ENCODE assay signal across 16 mouse cellular contexts in genomic region chr8:91709768-91710167, GRCm38 (mm10).
A peak's percentile ranks its signal among the peaks of the same experiment; 100 is the strongest.
DNase-seq lines count a peak whose midpoint lies in the region; ATAC-seq and TF ChIP-seq lines count a peak whose summit lies in the region.
"Had no signal": no experiment of that assay in that cellular context is flagged by ENCODE, and none has a peak within 500 bp of the region (broad histone marks: within the 10 kb centered on the region; RNA-seq: fewer than 3 reads in every experiment).

No protein-coding gene starts in this region.

- DNase-seq in hindbrain, embryonic 11.5 days (ENCODE audit: low spot score), result no peak
- no peak for DNase-seq in liver, embryonic 13.5 days
- no peak for DNase-seq in liver
- DNase-seq in brain, embryonic 14.5 days (ENCODE audit: low read depth), result peak; percentile 81
- DNase-seq in hindbrain, postnatal 0 days (ENCODE audit: low spot score), result peak; percentile 28
- no peak for DNase-seq in spleen, adult 12 weeks (ENCODE audit: low spot score)
- DNase-seq: adrenal gland, adult 2 months; cerebellum, adult 18-20 months; gastrocnemius, postnatal 25 days; heart, postnatal 10 days; layer of hippocampus, postnatal 36 days; right cerebral cortex, postnatal 14 days had no signal

- H3K9me3 ChIP-seq in hindbrain, embryonic 13.5 days, result no peaks in the 10 kb centered on the region
- H3K9me3 ChIP-seq in hindbrain, embryonic 11.5 days (ENCODE audit: control insufficient read depth, low read length), result no peaks in the 10 kb centered on the region
- H3K9me3 ChIP-seq in liver, embryonic 13.5 days (replicated peaks), result no peaks in the 10 kb centered on the region
- no peaks in the 10 kb centered on the region for H3K9me3 ChIP-seq in hindbrain, postnatal 0 days (ENCODE audit: low read length)
- H3K9me3 ChIP-seq: intestine, embryonic 15.5 days had no signal

- no peak overlapping the region for H3K4me2 ChIP-seq in hindbrain, embryonic 13.5 days
- H3K4me2 ChIP-seq in hindbrain, embryonic 11.5 days (replicated peaks; ENCODE audit: low read depth, low read length), result no peak overlapping the region
- H3K4me2 ChIP-seq in liver, embryonic 13.5 days, result peak overlapping the region; percentile 28; the same call in 1 of the 2 replicates
- no peak overlapping the region for H3K4me2 ChIP-seq in hindbrain, postnatal 0 days (ENCODE audit: low read depth, low read length)
- H3K4me2 ChIP-seq: intestine, embryonic 15.5 days had no signal

- 27% methylated on average over 7 of the region's 7 CpGs for WGBS in hindbrain, embryonic 13.5 days
- 29% methylated on average over 7 of the region's 7 CpGs for WGBS in hindbrain, embryonic 11.5 days
- WGBS in liver, embryonic 13.5 days (ENCODE audit: insufficient replicate concordance), result 34% methylated on average over 7 of the region's 7 CpGs
- WGBS in hindbrain, postnatal 0 days, result 36% methylated on average over 7 of the region's 7 CpGs

- peaks cover 6% of the 10 kb centered on the region; the same call in 1 of the 2 replicates for H3K27me3 ChIP-seq in hindbrain, embryonic 13.5 days
- no peaks in the 10 kb centered on the region for H3K27me3 ChIP-seq in hindbrain, embryonic 11.5 days (ENCODE audit: control insufficient read depth, insufficient read depth, low read length)
- peaks cover 39% of the 10 kb centered on the region for H3K27me3 ChIP-seq in liver, embryonic 13.5 days
- peaks cover 3% of the 10 kb centered on the region; the same call in 1 of the 2 replicates for H3K27me3 ChIP-seq in hindbrain, postnatal 0 days (ENCODE audit: insufficient read depth, low read length)

- no peak overlapping the region for H3K9ac ChIP-seq in hindbrain, embryonic 13.5 days
- H3K9ac ChIP-seq in hindbrain, embryonic 11.5 days (ENCODE audit: low read depth, low read length), result no peak overlapping the region
- H3K9ac ChIP-seq in liver, embryonic 13.5 days, result no peak overlapping the region
- H3K9ac ChIP-seq in hindbrain, postnatal 0 days (replicated peaks; ENCODE audit: low read length), result no peak overlapping the region
- H3K9ac ChIP-seq: intestine, embryonic 15.5 days had no signal

- peaks cover 60% of the 10 kb centered on the region for H3K4me1 ChIP-seq in hindbrain, embryonic 13.5 days (replicated peaks)
- H3K4me1 ChIP-seq in hindbrain, embryonic 11.5 days (replicated peaks; ENCODE audit: control insufficient read depth, insufficient read depth, low read length), result peaks cover 8% of the 10 kb centered on the region
- peaks cover 36% of the 10 kb centered on the region for H3K4me1 ChIP-seq in liver, embryonic 13.5 days (replicated peaks)
- 0 out of 2 replicates have a peak, but pooled peaks cover 5% of the 10 kb centered on the region for H3K4me1 ChIP-seq in hindbrain, postnatal 0 days (ENCODE audit: insufficient read depth, low read length)

- TF ChIP-seq POLR2A in brain, embryonic 14.5 days (IDR thresholded peaks at IDR 0.05; ENCODE audit: borderline replicate concordance, extremely low read depth, insufficient read depth, insufficient read length, poor library complexity, severe bottlenecking), result no peak

- no peaks in the 10 kb centered on the region for H3K36me3 ChIP-seq in hindbrain, embryonic 13.5 days
- H3K36me3 ChIP-seq in hindbrain, embryonic 11.5 days (ENCODE audit: control insufficient read depth, insufficient read depth, low read length), result no peaks in the 10 kb centered on the region
- no peaks in the 10 kb centered on the region for H3K36me3 ChIP-seq in liver, embryonic 13.5 days
- no peaks in the 10 kb centered on the region for H3K36me3 ChIP-seq in hindbrain, postnatal 0 days (ENCODE audit: insufficient read depth, low read length)
- H3K36me3 ChIP-seq: intestine, embryonic 15.5 days; limb, embryonic 10.5 days had no signal

- H3K4me3 ChIP-seq in hindbrain, embryonic 13.5 days, result no peak overlapping the region
- no peak overlapping the region for H3K4me3 ChIP-seq in hindbrain, embryonic 11.5 days (ENCODE audit: low read depth, low read length)
- H3K4me3 ChIP-seq in liver, embryonic 13.5 days (replicated peaks), result no peak overlapping the region
- no peak overlapping the region for H3K4me3 ChIP-seq in hindbrain, postnatal 0 days (ENCODE audit: low read length)
- H3K4me3 ChIP-seq: intestine, embryonic 15.5 days; limb, embryonic 10.5 days; myocyte had no signal

- no peak for TF ChIP-seq CTCF in brain, embryonic 14.5 days (IDR thresholded peaks at IDR 0.05; ENCODE audit: borderline replicate concordance, extremely low read depth, insufficient read depth, insufficient read length)
- TF ChIP-seq CTCF in hindbrain, postnatal 0 days (IDR thresholded peaks at IDR 0.05; ENCODE audit: low read depth), result no peak

- peak overlapping the region; percentile 50; the same call in 1 of the 2 replicates for H3K27ac ChIP-seq in hindbrain, embryonic 13.5 days
- H3K27ac ChIP-seq in hindbrain, embryonic 11.5 days (ENCODE audit: low read depth, low read length), result no peak overlapping the region
- H3K27ac ChIP-seq in liver, embryonic 13.5 days, result no peak overlapping the region
- H3K27ac ChIP-seq in hindbrain, postnatal 0 days, result no peak overlapping the region
- H3K27ac ChIP-seq: intestine, embryonic 15.5 days; limb, embryonic 10.5 days had no signal

- ATAC-seq in hindbrain, embryonic 13.5 days (ENCODE audit: low FRiP score), result no peak
- no peak for ATAC-seq in hindbrain, embryonic 11.5 days (ENCODE audit: low FRiP score)
- ATAC-seq in liver, embryonic 13.5 days (ENCODE audit: low read depth), result no peak
- ATAC-seq in hindbrain, postnatal 0 days, result no peak
- ATAC-seq: intestine, embryonic 15.5 days had no signal

Comparison
In these comparisons a context has a peak if more than half of its experiments do, and no peak if none do; other contexts are left out.
1. DNase-seq: peak in brain, embryonic 14.5 days (single experiment) and hindbrain, postnatal 0 days (single experiment); none in hindbrain, embryonic 11.5 days (single experiment), liver, embryonic 13.5 days (single experiment), liver (single experiment) and spleen, adult 12 weeks (single experiment).